Mouse (Mus musculus) olfactory bulb, adult 2 months (tissue): Measurements from ENCODE around the gene Sh3pxd2a. TPM values are rescaled to one million over a fixed set of nuclear protein-coding genes. Genes with fewer than 3 reads are reported as not detected.

Experiments used
- H3K27ac ChIP-seq: fragments of 200-500 bp; 2 replicates; pipeline ENCODE4 v1.5.1; 2012; ENCODE audit warnings: low read depth, low read length; ENCODE audit not compliant: insufficient read depth
- H3K4me1 ChIP-seq: fragments of 200-500 bp; 2 replicates; pipeline ENCODE4 v1.6.1; 2012; ENCODE audit warnings: low read length; ENCODE audit not compliant: control insufficient read depth, insufficient read depth
- H3K4me3 ChIP-seq: fragments of 200-500 bp; 2 replicates; pipeline ENCODE4 v1.5.1; 2012; ENCODE audit warnings: mild to moderate bottlenecking, low read depth, low read length, moderate library complexity; ENCODE audit not compliant: insufficient read depth
- CTCF ChIP-seq: fragments of 200-500 bp; IDR thresholded peaks from 2 replicates; pipeline ENCODE4 v1.5.1; 2012; ENCODE audit warnings: low read depth, mild to moderate bottlenecking, low read length, moderate library complexity; ENCODE audit not compliant: insufficient read depth
- POLR2A ChIP-seq: fragments of 200-500 bp; IDR thresholded peaks from 2 replicates; pipeline ENCODE4 v1.6.1; 2012; ENCODE audit warnings: mild to moderate bottlenecking, low read depth, low read length, moderate library complexity; ENCODE audit not compliant: insufficient read depth
- WGBS: fragments of 180-500 bp; shearing (Covaris S2); methylation state at CpG from one replicate; pipeline ENCODE4 v1.1.7; 2018; 5-methylcytosine and 5-hydroxymethylcytosine counted together
- polyA plus RNA-seq: library from polyadenylated mRNA; stranded (reverse); fragments of >200 nt; gene quantifications from 2 replicates; pipeline ENCODE4 v1.2.4, GENCODE M21; 2012; ENCODE audit warnings: low replicate concordance; ENCODE audit not compliant: missing spikeins, insufficient read depth, insufficient read length

Sh3pxd2a gene
- polyA plus RNA-seq, 1 experiment: not detected

DNA sequence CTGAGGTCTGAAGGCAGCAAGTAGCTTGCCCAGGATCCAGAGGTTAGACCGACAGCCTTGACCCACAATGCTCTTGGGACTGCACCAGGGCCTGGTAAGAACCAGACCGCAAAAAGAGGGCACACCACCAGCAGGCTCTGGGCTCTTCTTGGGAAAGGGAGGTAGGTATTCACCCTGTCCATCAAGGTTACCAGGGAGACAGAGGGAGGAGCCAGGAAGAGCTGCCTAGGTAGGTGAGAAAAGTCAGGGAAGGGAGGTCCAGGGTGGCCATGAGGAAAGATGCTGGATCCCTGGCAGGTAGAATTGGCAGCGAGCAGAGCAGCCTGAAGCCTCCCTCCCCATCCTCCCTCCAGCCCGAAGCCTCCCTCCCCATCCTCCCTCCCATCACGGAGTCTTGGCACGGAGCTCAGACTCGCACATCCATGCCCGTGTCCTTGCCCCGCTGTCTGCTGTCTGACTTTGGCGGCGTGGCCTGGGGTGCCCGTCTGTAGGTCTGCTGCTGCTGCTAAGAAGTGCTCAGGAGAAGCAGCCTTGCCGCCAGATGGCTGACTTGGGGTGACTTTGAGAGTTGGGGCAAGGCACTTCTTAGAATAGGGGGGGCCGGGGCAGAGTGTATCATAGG, 115.7 kb downstream of the Sh3pxd2a start:
- no peak overlapping the region for H3K27ac ChIP-seq
- WGBS: 66% methylated on average over 14 of the region's 14 CpGs
- H3K4me3 ChIP-seq: no peak overlapping the region
- peaks cover 5% of the 10 kb centered on the region; the same call in 1 of the 2 replicates for H3K4me1 ChIP-seq
- TF ChIP-seq CTCF: no peak
- TF ChIP-seq POLR2A: no peak

DNA sequence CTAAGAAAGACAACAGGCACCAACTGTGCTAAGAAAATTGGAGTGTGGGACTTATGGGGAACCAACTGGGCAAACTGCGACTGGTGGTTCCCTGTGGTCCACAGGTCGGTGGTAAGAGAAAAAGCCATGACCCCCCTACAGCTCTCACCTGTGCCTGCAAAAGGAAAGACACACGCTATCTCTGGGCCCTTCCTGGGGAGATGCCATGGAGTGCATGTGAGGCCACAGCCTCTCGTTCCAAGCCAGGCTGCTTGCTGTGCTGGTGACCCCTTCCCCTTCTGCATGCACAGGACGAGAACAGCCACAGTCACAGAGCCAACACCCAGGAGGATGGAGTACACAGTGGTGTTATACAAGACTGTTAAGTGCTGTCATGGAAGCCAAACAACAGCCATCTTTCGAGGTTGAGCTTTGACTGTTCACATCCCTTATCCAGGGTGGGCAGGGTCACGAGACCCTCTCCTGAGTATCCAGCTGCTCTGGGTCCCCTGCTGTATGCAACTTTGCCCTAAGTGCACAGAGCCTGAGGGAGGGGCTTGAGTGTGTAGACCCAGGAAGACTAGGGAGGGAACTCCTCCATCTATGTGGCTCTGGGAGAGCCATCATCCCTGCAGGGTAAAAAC, 117.1 kb downstream of the Sh3pxd2a start:
- H3K4me3 ChIP-seq: no peak overlapping the region
- TF ChIP-seq CTCF (no peak), POLR2A (no peak)
- no peak overlapping the region for H3K27ac ChIP-seq
- peaks cover 16% of the 10 kb centered on the region for H3K4me1 ChIP-seq
- WGBS: 89% methylated on average over 7 of the region's 7 CpGs

DNA sequence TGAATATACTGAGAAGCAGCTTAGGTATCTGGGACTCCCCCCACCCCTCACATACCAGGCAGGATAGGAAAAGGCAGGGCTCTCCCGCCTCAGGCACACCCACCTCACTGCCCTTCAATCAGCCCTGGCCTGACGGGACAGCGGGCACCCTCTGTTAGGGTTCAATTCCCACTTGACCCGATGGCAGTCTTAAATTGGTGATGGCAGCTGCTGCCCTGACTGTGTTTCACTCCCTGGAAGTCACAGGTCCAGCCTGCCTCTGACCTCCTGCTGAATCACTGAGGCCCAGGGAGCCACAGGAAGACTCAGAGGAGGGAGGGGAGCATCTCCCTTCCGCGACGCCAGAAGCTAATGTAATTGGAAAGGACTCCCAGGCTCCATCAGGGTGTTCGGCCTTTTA, 117.6 kb downstream of the Sh3pxd2a start:
- TF ChIP-seq POLR2A (no peak), CTCF (no peak)
- H3K27ac ChIP-seq: no peak overlapping the region
- no peak overlapping the region for H3K4me3 ChIP-seq
- 79% methylated on average over 8 of the region's 8 CpGs for WGBS
- peaks cover 17% of the 10 kb centered on the region for H3K4me1 ChIP-seq

DNA sequence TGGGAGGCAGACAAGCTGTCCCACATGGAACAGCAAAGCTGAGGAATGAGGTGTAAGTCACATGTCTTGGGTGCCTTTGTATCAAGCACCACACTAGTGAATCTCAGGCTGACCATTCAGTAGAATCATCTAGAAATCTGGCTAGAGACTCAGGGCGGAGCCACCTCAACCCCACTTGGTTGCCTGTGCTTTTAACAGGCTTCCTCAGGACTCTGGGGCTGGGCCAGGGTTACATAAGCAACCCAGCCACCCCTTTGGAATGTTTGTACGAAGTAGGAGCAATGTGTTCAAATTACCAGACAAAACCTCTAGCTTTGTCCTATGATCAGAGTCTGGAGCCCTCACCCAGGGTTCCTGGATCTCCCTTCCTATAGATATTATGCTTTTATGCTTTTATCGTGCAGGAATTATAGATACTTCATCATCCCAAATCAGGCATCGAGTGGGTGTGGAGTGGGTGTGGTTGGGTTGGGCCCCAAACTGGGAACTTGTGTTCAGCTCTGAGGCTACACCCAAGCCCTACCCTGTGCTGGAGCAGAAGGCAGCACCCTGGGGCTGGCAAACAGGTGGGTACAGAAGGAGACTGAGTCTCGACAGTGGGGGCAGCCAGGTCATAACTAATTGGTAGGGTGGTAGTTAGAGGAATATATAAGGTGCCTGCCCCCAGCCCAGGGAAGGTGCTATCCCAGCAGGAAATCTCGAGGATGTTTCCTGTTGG, 118.2 kb downstream of the Sh3pxd2a start:
- no peak for TF ChIP-seq POLR2A
- TF ChIP-seq CTCF: no peak

DNA sequence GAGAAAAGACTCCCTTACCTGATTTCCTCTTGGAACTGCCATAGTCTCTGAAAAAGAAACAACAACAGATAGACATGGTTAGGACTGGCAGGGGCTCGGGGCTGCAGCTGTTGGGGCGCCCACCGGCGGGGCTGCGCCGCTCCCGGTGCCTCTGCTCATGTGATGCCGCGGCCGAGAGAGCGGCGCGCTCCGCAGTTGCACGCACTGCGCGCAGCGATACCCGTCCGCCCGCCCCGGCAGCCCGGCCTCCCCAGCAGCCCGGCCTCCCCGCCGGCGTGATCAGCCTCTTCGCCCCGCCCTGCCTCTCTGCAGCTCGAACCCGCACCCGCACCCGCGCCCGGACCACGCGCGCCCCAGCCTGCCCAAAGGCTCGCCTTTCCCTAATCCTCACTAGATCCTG, 120.8 kb downstream of the Sh3pxd2a start:
- H3K27ac ChIP-seq: no peak overlapping the region
- peak overlapping the region; percentile 53 for H3K4me3 ChIP-seq
- H3K4me1 ChIP-seq: peaks cover 28% of the 10 kb centered on the region
- WGBS: 5% methylated on average over 39 of the region's 39 CpGs
- TF ChIP-seq CTCF (no peak), POLR2A (no peak)

More for the DNA sequence above, 118.2 kb downstream of the Sh3pxd2a start:
- Histone ChIP-seq H3K4me3 (no peak overlapping the region), H3K27ac (no peak overlapping the region), H3K4me1 (peaks cover 17% of the 10 kb centered on the region)
- WGBS: 82% methylated on average over 6 of the region's 6 CpGs

DNA sequence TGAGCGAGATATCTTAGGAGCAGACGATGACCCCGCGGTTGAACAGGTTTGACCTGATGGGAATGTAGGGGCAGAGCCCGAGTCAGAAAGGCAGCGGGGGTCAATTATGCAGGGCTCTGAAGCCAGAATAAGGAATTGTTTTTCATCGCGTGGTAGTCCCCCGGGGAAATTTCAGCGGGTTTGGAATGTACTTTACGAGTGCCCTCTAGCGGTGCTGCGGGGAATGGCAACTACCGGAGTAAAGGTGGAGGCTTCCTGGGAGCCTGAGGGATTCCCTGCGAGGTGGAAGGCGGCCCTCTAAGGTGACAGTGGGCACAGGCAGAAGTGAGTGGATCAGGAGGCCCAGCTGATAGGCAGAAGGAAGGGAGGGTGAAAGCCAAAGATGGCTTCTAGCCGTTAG, 125.0 kb downstream of the Sh3pxd2a start:
- Histone ChIP-seq H3K4me3 (peak overlapping the region; percentile 39), H3K27ac (no peak overlapping the region), H3K4me1 (peaks cover 50% of the 10 kb centered on the region)
- WGBS: 4% methylated on average over 17 of the region's 17 CpGs
- TF ChIP-seq POLR2A (no peak), CTCF (peak; percentile 78)

DNA sequence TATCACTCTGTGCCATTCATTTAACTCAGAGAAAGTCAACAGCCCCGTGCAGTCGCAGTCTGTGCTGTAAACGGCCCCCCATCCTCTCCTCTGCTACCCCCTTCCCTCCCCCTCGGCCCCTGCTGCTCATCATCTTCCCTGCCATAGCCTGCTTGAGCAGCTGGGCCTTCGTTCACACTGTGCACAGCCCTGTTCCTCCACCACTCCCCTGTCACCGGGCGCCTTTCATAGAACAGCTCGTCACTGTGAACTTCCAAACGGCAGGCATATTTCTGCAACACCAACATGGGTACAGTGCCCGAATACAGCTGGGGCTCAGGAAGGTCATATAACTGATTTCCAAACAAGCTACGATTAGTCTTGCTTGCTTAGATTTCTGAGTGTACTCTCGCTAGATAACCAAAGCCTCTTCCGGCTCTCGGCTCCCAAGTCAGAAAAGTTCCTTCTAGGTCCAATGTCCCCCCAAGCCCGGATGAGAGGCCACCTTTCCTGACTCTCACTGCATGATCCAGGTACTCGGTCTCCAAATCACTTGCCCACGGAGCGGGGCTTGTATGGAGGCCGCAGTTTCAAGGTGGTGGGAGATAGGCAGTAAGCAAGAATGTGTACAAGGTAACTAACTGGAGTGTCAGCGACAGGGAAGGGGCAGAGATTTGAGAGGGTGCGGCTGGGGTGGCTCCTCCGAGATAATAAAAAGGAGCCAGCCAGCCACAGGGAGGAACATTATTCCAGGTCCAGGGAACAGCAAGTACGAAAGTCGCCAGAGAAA, 125.6 kb downstream of the Sh3pxd2a start:
- Histone ChIP-seq H3K27ac (no peak overlapping the region), H3K4me1 (peaks cover 46% of the 10 kb centered on the region), H3K4me3 (peak overlapping the region; percentile 39)
- TF ChIP-seq POLR2A (no peak), CTCF (no peak)
- 38% methylated on average over 24 of the region's 24 CpGs for WGBS

DNA sequence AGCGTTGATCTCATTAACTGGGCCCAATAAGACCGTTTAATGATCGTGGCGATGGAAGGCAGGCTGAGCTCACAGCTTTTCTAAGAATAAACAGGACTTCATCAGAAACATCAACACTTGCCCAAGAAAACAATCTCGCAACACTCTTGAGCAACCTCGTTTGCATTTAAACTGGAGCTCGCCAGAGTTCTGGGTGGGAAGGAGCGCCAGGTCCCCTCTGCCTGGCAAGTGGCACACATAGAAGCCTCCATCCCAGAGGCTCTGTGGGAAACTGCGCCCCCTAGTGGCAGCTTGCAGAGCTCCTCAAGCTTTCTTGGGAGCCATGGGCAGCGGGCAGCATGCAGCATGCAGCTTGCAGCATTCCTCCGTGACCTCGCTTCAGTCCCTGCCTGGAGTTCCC, 126.5 kb downstream of the Sh3pxd2a start:
- Histone ChIP-seq H3K27ac (no peak overlapping the region), H3K4me3 (no peak overlapping the region; the same call in 1 of the 2 replicates), H3K4me1 (peaks cover 41% of the 10 kb centered on the region)
- WGBS: 13% methylated on average over 12 of the region's 12 CpGs
- TF ChIP-seq CTCF: peak; percentile 98
- TF ChIP-seq POLR2A: no peak

DNA sequence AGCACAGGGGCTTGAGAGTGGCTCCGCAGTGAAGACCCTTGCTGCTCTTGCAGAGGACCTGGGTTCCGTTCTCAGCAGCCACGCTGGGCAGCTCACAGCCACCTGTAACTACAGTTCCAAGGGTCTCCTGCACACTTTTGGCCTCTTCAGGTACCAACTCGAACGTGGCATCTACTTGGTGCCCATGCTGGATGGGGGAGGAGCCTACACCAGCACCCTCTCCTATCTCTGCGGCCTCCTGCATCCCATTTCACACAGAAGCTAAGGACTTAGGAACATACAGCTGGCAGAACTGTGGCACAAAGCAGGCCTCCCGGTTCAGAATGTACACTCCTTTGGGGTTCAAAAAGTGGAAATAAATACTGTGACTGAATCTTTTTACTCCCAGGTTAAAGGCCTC, 127.0 kb downstream of the Sh3pxd2a start:
- TF ChIP-seq POLR2A (no peak), CTCF (no peak)
- Histone ChIP-seq H3K4me1 (peaks cover 35% of the 10 kb centered on the region), H3K27ac (no peak overlapping the region), H3K4me3 (no peak overlapping the region)
- WGBS: 63% methylated on average over 7 of the region's 7 CpGs
